Mouse (Mus musculus) gastrocnemius, adult 8-10 months (tissue): ENCODE measurements around the gene Ccdc157. TPM values are rescaled to one million over a fixed set of nuclear protein-coding genes. Genes with fewer than 3 reads are reported as not detected.
A peak's percentile ranks its signal among the peaks of the same experiment; 100 is the strongest.

ENCODE experiments used
- DNase-seq, 2 experiments: peaks; one replicate each; pipeline ENCODE4 v3.0.0; 2022; ENCODE audit warnings: low spot score in 2 of 2
- total RNA-seq, 4 experiments: library from RNA; stranded (reverse); gene quantifications; 2 replicates each; pipeline ENCODE4 v1.2.4; 2022

Gene Ccdc157
- total RNA-seq, 4 experiments from 2014 or later: 1.7 to 2.5 (median 2.2) TPM

DNA sequence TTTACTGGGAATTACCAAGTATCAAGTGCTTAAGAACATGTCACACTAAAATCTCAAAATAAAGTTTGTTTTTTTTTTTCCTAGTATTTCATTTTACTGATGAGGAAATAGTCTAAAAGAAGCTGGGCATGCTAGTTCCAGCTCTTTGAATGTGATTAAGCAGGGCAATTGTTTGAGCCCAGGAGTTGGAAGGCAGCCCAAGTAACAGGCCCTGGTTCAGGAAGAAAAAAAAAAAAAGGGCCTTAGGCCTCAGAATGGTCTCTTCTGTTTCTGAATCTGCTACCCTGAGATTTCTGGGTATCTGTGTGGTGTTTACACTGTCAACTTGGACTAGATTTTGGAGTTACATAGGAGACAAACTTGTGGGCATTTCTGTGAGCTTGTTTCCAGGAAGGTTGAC, 23.4 kb upstream of the Ccdc157 start:
- no peak for DNase-seq

DNA sequence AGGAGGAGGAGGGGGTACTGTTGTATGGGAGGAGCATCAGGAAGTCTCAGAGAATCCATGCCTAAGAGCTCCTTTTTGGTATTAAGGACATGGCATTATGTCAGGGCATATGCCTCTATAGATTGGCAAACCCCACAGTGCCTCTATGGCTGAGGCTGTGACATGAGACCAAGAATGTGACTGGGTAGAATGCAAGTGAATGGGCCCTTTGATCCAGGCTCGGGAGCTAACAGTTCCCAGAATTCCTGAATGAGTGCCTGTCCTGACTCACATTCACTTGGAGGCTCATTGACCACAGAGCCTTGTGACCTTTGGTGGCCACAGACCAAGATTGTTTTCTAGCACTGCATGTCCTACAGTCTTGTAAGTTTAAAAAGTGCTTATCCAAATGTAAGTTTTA, 22.0 kb upstream of the Ccdc157 start:
- DNase-seq: no peak

DNA sequence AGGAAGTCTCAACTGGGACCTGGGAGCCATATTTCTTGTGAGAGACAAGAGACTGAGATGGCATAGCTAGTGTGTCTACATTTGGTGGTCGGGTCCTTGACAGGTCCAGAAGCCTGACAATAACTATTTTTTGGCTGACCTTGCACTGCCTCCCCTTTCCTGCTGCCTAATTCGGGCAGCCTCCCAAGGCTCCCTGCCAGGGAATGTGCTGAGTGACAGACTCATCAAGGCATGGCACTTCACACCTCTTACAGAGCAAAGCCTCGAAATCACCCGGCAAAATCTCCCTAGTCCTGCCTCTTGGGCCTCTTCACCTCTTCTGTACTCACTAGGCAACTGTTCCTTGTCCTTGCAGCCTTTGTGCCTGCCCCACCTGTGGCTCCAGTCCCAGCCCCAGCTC, 17.6 kb upstream of the Ccdc157 start:
- peak in 1 of 2 experiments; percentile 47 for DNase-seq

DNA sequence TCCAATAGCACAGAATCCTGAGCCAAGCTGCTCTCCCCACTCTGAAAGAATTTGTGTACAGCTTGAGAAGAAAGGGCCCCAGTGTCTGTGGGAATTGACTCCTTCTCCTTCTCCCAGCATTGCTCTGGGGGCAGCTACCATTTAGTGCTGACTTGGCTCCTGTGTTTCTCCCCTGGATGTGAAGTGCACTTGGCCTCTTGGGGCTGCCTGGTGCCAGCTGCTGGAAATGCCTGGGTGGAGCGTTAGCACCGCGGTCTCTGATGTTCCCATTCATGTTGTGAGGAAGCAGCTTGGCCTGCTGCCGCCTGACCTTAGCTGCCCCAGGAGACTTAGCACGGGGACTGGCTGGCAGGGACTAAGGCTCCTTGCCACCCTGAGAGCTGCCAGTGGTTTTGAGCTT, 14.5 kb upstream of the Ccdc157 start:
- peak; percentile 84 to 89 for DNase-seq

DNA sequence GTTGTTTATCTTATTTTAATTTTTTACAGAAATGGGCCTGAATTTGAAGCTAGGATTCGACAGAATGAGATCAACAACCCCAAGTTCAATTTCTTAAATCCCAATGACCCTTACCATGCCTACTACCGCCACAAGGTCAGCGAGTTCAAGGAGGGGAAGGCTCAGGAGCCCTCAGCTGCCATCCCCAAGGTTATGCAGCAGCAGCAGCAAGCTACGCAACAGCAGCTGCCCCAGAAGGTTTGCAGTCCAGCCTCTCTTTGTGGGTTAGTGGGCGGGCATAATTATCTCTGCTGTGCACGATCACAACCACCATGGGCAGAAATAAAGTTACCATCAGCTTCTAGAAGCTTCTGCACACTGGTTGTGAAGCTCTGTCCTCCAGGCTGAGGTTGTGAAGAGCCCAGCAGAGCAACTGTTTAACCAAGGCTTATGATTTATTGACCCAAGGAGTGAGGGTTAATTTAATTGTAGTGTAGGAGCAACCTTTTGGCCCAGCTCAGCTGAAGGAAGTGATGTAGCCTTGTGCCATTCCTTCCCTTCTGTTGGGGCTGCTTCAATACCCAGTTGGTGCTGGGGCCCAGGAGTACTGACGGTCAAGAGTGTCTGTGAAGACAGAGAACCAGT, 6.5 kb upstream of the Ccdc157 start:
- no peak for DNase-seq

DNA sequence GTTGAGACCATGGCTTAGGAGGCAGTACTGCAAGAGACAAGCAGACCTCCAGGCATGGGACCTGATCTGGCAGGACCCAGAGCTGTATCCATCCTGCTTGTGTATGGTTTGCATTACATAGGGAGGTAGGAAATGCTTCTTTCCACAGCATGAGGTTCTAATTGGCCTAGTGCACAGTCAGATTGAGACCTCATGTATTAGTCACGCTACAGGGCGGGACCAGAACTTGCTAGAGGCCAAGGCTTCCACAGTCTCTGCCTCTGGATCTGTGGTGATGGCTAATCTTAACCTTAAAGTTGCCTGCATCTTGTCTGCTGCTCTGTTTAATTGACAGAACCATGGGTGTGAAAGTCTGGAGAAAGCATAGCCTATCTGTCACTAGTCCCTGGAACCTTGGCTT, 4.6 kb upstream of the Ccdc157 start:
- DNase-seq: no peak

DNA sequence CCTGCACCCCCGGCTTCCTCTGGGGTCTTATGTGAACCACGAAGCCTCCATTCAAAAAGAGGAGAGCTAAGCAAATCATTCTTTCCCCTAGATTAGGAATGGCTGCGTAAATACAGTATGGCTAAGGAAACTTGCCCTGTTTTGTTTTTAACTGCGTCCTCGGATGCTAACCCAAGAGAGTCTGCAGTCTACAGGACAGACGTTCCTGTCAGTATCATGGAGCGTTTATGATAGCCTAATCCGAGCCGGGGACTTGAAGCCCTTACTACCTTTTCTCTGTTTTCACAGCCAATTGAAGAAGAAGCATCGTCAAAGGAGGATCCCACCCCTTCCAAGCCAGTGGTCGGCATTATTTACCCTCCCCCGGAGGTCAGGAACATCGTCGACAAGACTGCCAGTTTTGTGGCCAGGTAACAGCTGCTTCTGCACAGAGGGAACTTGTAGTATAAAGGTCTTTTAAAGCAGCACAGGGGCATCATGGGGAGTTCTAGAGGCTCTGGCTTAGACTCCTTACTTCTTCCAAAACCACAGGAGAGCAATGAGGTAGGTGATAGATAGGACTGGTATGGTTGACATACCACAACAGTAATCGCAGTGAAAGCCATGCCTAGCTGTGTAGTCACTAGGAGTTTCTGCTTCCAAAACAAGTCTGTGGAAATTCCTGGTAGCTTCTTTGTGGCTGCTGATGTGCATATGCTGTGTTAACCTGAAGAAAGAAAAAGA, 826 bp upstream of the Ccdc157 start:
- no peak for DNase-seq

DNA sequence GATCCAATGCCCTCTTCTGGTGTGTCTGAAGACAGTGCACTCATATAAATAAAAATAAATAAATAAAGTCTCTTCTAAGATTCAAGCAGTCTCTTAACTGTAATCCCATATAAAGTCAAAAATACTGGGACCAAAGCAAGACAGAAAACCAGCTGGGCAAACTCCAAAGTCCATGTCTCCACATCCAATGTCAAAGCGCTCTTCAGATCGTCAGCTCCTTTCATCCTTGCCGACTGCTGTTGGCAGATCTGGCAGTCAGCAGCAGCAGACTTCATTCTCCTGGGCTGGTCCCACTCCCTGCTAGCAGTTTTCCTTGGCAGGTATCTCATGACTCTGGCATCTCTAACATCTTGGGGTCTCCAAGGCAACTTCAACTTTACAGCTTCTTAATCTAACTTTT, 1.4 kb downstream of the Ccdc157 start:
- no peak for DNase-seq

DNA sequence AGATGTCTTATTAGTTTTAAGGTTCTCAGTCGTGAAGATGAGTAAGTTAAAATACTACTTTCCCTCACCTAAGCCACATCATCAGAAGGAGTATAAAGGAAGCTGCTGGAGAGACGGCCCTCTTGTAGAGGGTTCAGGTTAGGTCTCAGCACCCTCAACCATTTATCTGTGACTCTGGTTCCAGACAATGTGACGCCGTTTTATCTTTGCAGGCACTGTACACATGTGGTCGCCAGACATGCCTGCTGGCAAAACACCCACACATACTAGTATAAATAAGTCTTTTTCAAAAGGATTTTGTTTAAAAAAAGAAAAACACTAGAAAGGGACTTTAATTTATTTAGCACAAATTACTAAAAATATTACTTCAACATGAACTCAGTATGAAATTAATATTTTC, 4.5 kb downstream of the Ccdc157 start:
- no peak for DNase-seq

DNA sequence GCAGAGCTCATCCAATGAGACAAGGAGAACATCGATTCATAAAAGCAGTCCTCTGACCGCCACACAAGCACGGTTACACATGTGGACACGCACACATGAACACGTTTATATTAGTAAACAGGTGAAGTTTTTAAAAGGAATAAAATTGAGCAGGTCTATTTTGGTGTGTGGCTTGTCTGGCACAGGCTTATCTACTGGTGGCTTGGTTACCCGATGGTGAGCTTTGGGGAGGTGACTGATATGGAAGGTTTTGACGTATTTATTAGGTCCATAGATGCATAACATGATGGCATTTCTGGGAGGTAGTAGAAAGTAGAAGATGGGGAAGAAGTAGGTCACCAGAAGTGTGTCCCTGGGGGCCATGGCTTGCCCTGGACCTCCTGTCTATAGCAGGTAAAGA, 6.4 kb downstream of the Ccdc157 start:
- DNase-seq: no peak

DNA sequence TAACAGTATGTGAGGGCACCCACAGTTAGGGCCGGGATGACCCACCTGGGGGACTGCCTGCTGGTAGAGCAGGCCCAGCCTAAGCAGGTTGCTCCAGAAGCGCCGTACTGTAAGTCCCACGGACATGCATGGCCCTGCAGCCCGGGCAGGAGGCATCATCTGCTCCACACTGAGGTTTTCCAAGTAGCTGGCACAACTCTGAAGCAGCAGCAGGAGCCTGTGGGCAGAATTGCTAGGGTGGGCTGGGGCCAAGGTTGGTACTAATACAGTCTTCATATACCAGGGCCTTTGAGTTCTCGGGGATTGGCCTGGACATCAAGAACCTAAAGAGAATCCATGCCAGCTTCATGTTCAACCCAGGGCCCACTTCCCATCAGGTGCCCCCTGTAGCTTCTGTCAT, 10.2 kb downstream of the Ccdc157 start:
- no peak for DNase-seq

DNA sequence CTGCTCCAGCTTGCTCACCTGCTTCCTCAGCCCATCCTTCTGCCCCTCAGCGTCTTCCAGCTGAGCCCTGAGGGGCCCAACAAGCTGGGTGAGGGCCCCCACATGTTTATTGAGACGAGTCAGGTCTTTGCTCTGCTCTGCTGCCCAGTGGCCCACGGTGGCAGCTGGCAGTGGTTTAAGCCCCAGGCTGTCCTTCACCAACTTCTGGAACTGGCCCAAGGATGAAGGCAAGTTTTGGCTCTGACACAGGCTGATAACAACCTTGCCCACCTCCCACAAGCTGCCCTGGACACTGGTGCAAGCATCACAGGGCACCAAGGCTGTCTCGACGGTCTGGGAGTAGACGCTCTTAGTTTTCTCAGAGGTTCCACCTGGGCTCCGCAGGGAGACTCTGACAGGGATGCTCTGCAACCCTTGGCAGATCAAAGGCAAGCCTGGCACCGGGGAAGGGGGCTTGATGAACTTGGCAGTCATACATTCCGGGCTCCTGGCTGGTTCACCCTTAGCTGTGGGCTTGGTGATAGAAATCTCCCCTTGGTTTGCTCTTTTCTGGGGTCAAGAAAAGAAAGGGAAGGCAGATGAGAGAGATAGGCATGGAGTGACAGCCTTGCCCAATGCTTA, 11.4 kb downstream of the Ccdc157 start:
- DNase-seq: no peak

DNA sequence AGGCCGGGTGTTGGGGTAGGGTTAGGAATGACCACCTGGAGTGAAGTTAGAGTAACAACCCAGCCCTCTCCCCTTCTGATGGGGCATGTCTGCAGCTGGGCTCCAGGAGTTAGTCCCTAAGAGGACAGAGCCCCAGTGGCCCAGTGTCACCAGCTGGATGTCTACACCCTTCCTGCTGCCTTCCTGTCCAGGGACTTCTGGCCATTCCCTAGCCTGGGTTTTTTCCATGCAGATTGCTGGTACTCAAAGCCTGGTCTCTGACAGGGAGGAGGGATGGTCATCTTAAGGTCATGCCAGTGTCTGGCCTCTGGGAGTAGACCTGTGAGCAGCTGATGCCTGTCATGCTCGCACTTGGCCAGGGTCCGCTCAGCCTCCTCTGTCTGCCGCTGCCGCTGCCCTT, 12.0 kb downstream of the Ccdc157 start:
- no peak for DNase-seq

DNA sequence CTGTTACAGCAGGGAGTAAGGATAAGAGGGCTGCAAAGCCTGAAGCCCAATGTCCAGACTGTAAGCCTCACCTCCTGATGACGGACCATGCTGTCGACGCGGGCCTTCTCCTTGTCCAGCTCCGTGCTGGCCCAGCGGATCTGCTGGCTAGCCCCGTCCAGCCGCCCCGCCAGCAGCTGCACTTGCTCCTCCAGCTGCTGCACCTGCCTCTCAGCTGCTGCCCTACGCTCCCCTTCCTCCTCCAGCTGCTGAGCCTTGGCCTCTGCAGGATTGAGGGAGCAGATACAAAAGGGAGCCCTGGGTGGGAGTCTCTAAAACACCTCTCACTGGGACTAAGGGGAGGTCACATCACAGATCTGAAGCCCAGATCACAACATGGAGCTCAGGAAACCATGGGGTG, 13.0 kb downstream of the Ccdc157 start:
- no peak for DNase-seq

DNA sequence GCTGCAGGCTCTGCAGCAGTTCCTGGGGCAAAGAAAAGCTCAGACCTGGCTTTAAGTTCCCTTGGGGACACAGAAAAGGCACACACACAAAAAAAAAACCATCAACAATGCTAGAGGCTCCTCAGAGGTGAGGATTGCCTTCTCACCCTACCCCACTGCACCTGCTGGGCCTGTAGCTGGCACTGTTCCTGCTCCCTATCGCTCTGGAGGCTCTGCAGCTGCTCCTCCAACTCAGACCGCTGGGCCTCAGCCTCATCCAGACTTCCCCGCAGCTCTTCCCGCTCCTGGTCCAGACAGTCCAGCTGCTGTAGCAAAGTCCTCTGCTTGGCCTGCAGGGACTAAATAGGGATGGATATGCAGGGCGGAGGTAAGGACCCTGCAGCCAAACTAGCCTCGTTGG, 13.7 kb downstream of the Ccdc157 start:
- DNase-seq: no peak

DNA sequence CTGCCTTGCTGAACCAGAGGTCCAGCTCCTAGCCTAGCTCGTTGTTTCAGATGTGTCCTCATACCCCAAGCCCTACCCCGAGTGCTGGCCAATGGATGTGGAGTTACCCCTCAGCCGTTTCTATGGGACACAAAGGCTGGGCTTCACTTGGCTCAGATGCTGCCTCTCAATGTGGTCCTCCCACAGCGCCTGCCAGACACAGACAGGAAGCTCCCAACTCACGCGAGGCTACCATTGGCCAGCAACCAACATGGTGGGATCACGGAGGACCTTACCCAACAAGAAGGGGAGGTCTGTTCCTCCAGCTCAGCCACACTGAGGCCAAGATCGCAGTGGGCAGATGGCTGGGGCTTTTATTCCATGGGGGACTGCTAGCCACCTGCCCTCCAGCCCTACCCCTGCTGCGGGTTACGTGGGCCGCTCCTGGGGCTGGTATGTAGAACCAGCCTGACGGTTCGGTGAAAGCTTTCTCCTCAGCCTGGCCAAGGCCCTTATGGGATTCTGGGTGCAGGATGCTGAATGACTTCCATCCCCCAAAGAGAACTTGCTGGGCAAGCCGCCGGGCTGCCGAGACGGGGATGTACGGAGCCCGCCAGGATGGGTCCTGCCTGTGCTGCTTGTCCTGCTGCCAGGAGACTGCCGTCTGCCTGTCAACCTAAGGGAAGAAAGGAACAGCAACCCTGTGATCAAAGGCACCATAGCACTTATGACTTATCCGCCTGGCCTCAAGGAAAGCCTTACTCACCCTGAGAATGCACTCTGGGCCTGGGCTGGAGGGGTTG, 16.6 kb downstream of the Ccdc157 start:
- no peak for DNase-seq

DNA sequence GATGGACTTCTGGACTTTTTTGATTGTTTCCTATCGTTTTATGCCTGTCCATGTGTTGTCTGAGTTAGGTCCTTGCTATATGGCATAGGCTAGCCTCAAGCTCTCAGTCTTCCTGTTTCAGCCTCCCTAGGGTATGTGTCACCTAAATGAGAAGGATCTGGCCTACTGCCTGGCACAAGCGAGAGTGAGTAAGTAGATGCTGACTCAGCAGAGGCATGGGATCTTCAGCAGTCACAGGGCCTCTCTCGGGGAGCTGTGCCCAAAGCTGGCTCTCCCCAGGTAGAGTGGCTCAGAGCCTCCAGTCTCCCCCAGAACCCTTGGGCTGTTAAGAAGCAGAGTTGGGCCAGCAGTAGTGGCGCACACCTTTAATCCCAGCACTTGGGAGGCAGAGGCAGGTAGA, 17.7 kb downstream of the Ccdc157 start:
- DNase-seq: no peak

DNA sequence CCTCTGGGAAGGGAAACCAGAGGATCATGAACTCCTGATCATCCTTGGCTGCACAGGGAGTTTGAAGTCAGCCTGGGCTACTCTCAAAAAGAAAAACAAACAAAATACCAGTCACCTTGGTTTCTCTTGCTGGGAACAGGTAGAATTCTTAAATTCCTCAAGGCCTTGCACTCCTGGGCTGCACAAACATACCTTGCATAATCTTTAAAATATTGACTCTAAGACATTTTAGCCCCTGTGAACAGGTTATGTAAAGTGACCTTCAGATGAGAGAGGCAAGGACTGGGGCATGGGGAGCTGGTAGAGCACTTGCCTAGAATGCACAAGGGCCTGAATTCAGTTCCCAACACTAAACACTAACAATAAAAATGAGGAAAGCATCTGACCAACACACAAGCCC, 18.6 kb downstream of the Ccdc157 start:
- no peak for DNase-seq

DNA sequence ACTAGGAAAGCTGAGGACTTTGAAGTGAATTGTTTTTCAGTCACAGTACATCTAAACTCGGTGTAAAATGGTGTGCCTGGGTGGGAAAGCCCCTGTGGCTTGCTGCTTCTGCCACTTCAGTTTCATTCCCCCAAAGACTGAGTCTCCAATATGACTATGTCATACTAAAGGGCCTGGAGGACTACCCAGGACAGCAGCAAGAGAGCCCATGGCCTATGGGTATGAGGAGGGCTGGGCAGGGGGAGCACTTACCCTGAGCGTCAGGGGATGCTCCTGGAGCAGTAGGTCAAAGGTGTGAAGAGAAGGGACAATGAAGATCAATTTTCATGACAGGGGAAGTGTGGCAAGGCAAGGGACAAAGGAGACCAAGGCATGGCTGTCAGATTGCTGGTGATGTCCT, 21.1 kb downstream of the Ccdc157 start:
- no peak for DNase-seq

DNA sequence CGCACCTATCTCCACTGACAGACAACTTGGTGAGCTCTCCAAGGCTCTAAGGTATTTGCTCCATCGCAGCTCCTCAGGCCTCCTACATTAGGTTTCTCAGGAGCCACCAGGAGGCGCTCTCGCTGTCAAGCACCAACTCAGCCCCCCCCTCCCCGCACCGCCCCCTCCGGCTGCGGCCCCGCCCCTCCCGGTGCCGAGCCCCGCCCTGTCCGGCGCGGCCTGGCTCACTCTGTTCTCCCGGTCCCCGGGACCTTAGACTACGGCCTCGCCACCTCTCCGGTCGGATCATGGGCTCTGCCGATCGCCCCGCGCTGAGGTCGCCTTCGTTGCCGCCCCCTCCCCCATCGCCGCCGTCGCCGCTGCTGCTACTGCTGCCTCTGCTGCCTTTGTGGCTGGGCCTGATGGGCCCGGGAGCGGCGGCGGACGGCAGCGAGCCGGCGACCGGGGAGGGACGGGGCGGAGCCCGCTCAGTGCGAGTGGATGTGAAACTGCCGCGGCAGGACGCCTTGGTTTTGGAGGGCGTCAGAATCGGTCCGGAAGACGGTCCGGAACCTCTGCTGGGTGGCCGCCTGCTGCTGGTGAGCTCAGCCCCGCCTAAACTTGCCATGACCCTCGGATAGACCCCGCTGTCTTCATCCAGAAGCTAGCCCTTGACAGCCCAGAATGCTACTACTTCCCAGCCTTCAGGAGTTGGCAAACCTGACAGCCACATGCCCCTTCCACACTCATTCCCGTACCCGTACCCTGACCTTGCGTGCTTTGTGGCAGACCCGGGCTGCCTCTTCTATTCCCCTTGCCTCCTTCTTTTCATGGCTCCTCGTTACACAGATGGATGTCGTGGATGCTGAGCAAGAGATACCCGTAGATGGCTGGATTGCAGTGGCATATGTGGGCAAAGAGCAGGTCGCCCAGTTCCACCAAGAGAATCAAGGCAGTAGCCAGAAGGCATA, 24.8 kb downstream of the Ccdc157 start, which contains the start of gene Rnf215:
Rnf215 (plus strand) TSS at position 217 of the 950 bp plus-strand sequence.
- DNase-seq: peak; percentile 72 to 77

DNA sequence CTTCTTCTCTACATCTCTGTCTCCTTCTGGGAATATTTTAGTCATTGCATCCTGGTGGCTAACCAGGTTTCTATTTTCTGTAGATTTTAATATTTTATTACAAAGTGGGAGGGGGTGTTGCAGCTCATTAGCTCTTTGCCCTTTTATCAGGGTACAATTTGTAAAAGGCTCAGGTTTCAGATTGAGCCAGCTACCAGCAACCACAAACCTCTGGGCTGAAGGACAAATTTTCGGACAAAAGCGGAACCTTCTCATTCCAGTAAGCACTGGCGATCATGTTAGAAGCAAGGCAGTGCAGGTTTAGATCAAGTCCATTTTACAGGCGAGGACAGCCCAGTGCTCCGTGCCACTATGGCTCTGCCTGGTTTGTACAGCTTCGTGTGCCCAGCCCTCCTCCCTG, 25.7 kb downstream of the Ccdc157 start:
- DNase-seq: no peak
